Mouse (Mus musculus) testis, adult 2 months (tissue): ENCODE data around the gene Zfp366. TPM values are rescaled to one million over a fixed set of nuclear protein-coding genes. Genes with fewer than 3 reads are reported as not detected.

Experiments used
- H3K27ac ChIP-seq: fragments of 200-500 bp; 2 replicates; pipeline ENCODE4 v1.5.1; 2012; ENCODE audit warnings: low read depth, low read length; ENCODE audit not compliant: control insufficient read depth, insufficient read depth
- H3K27me3 ChIP-seq: fragments of 200-500 bp; 2 replicates; pipeline ENCODE4 v1.6.1; 2012; ENCODE audit warnings: mild to moderate bottlenecking, low read length, moderate library complexity; ENCODE audit not compliant: control insufficient read depth, insufficient read depth
- H3K36me3 ChIP-seq: fragments of 200-500 bp; 2 replicates; pipeline ENCODE4 v1.6.1; 2012; ENCODE audit warnings: mild to moderate bottlenecking, low read length; ENCODE audit not compliant: control insufficient read depth, insufficient read depth
- H3K4me1 ChIP-seq: fragments of 200-500 bp; 2 replicates; pipeline ENCODE4 v1.6.1; 2012; ENCODE audit warnings: low read length; ENCODE audit not compliant: control insufficient read depth, insufficient read depth
- H3K4me3 ChIP-seq: fragments of 200-500 bp; 2 replicates; pipeline ENCODE4 v1.5.1; 2012; ENCODE audit warnings: low read depth, mild to moderate bottlenecking, low read length, moderate library complexity, mixed read lengths; ENCODE audit not compliant: control insufficient read depth
- CTCF ChIP-seq: fragments of 200-500 bp; IDR thresholded peaks from 2 replicates; pipeline ENCODE4 v1.5.1; 2012; ENCODE audit warnings: low read depth, mild to moderate bottlenecking, inconsistent platforms, low read length, moderate library complexity; ENCODE audit not compliant: control insufficient read depth, insufficient read depth, insufficient replicate concordance
- POLR2A ChIP-seq: fragments of 200-500 bp; IDR thresholded peaks from 2 replicates; pipeline ENCODE4 v1.6.1; 2012; ENCODE audit warnings: low read depth, mild to moderate bottlenecking, inconsistent platforms, low read length, moderate library complexity; ENCODE audit not compliant: control insufficient read depth
- polyA plus RNA-seq: library from polyadenylated mRNA; depleted of rRNA; stranded (reverse); fragments of >200 nt; gene quantifications from 2 replicates; pipeline ENCODE4 v1.2.3, GENCODE M21; 2012; rRNA removed

The Zfp366 gene
- 0.20 and 0.25 TPM in 2 replicates for polyA plus RNA-seq

DNA sequence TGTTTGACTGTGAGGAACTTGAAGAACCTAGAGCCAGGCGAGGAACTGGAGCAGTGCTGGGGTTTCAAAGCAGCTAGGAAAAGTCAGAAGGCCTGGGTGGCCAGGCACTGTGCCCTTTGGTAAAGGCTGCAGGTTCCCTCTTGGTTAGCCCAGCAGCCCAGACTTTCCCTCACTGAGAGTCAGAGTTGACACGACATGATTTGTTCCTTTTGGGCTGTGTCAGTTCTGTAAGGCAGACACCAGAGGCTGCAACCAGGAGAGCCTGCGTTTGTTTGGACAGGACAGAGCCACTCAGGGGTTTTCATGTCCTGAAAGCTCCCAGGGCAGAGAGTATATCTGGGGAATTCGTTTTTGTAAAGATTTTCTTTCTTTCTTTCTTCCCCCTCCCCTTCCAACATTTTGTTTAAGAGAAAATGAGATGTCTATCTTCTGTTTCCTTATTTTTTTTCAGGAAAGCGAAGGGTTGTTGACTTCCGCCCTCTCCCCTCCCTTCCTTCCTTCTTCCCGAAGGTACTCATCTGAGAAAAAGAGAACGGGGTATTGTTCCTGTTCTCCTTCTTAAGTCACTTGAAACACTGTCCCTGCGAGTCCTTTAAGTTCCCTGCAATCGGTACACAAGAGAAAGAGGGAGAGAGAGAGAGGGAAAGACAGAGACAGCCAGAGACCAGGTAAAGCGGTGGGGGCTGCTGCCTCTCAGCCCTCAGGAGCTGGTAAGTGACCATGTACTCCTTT, at the start of gene Zfp366:
TSS of gene Zfp366 (plus strand) at position 669 of the 732 bp plus-strand sequence.
- Histone ChIP-seq H3K27ac (no peak within 1 kb of the TSS), H3K36me3 (no peaks in the 10 kb centered on the region), H3K4me1 (no peaks in the 10 kb centered on the region), H3K27me3 (no peaks in the 10 kb centered on the region), H3K4me3 (no peak within 1 kb of the TSS)
- no peak for TF ChIP-seq POLR2A
- no peak for TF ChIP-seq CTCF

DNA sequence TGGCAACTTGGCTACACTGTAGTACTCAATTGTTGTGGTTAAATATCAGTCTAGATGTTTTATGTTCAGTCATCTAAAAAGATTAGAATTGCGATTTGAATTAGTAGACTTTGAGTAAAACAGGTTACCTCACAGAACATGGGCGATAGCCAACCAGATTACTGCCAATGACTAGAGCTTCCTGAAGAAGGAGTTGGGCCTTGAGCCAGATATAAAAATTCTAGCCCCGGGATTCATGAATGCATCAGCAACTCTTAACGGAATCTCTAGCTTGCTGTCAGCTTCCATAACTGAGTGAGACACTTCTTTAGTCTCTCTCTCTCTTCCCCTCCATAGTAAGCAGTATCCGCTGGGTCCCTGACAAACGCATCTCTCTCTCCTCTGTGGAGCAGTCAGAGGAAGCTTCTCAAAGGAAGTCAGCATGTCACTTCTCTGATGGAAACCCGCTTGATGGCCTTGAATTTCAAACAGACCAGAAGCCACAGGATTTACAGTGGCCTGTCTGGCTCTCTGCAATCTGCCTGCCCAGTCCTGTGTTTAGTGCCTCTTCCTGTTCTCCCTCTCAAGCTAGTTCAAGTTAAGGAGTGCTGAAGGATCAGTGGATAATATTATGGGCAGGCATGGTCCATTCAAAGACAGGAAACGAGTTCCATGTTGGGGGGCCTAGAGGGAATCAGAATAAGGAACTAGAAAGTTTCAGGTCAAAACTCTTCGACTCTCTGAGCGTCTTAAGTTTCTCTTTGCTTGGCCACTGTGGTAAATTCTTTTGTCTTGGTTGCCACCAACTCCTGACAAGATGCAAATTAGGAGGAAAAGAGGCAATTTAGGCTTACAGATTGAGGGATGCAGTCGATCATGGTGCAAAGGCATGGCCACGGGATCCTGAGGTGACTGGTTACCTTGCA, 46.0 kb upstream of the Zfp366 start:
- H3K27ac ChIP-seq = no peak overlapping the region
- H3K36me3 ChIP-seq = no peaks in the 10 kb centered on the region
- no peak overlapping the region for H3K4me3 ChIP-seq
- H3K27me3 ChIP-seq = no peaks in the 10 kb centered on the region
- no peak for TF ChIP-seq CTCF
- no peaks in the 10 kb centered on the region for H3K4me1 ChIP-seq

DNA sequence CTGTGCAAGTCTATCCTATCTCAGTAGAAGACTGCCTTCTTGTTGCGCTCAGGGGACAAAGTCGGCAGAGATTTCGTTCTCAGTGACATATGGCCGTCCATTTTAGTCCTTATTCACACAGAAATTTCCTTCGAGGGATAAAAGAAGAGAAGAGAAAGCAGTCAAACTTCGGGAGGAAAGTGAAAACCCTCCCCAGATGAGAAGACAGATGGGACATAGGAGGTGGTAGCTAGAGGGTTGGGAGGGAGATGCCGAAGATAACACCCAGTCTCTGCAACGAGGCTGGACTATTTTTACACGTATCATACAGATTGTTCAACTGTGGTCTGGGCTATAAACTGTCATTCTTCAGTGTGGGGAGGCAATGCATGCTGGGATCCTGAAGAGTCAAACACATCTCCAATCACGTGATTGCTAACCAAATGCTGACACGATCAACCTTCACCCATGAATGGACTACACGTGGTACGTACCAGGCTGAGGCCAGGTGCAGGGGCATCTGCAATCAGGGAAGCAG, 38.2 kb upstream of the Zfp366 start:
- H3K4me3 ChIP-seq = no peak overlapping the region
- no peaks in the 10 kb centered on the region for H3K36me3 ChIP-seq
- TF ChIP-seq POLR2A = no peak
- no peak for TF ChIP-seq CTCF
- no peaks in the 10 kb centered on the region for H3K4me1 ChIP-seq
- H3K27me3 ChIP-seq = no peaks in the 10 kb centered on the region
- H3K27ac ChIP-seq = no peak overlapping the region

DNA sequence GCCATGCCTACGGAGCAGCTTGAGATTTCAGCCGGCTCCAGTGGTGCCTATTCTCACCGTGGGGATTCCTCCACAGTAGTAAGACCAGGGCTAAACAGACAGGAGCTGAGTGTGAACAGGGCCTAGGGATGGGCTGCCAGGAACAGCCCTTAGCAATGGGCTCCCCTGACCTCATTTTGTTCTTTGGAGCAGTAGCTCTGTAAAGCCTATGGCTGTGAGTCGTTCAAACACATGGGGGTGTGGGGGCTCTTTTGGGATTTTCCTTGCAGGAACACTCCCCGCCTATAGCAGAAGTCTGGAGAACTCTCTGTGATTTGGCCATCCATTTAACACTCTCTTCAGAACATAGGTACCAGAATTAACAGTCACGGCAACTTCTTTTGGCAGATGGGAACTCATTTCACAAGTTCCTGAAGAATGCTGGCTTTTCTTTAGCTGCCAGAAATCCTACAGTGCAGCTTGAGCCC, 36.9 kb upstream of the Zfp366 start:
- no peak for TF ChIP-seq CTCF
- TF ChIP-seq POLR2A = no peak
- Histone ChIP-seq H3K27ac (no peak overlapping the region), H3K4me3 (no peak overlapping the region)

DNA sequence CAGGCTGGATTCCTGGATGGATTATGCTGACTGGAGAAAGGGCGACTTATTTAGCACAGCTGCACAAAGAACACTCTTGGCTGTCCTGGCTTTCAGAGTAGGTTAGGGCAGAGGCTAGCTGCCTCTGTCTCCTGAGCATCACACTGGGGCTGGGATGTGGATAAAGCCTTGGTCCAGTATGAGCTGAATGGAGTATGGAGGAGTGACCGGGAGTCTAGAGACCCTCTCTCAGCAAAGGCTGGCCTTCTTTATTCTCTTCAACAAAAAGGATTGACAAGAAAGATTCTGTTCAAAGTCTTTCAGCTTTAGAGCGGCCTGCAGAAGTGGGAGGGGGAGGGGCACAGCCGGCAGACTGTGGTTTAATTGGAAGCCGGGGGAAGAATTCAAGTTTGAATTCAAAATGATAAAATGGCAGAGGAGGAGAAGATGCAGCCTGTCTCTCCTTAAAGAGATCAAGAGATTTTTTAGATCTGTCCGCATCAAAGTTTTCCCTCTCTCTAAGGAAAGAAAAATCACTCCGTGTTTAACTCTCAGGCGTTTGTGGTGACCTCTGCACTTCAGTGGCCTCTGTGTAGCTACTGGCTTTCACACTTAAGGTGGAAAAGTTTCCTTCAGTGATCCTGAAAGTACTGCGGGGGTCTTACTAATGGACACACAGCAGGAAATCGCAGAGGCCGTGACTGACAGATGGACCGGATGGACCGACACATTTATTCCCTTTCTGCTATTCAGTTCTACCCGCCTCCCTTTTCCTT, 34.9 kb upstream of the Zfp366 start:
- Histone ChIP-seq H3K4me3 (no peak overlapping the region), H3K27me3 (no peaks in the 10 kb centered on the region), H3K4me1 (peaks cover 12% of the 10 kb centered on the region), H3K27ac (no peak overlapping the region), H3K36me3 (no peaks in the 10 kb centered on the region)
- TF ChIP-seq CTCF = no peak
- TF ChIP-seq POLR2A = no peak

More for the DNA sequence above, 36.9 kb upstream of the Zfp366 start:
- no peaks in the 10 kb centered on the region for H3K36me3 ChIP-seq
- H3K4me1 ChIP-seq = peaks cover 6% of the 10 kb centered on the region
- H3K27me3 ChIP-seq = no peaks in the 10 kb centered on the region

DNA sequence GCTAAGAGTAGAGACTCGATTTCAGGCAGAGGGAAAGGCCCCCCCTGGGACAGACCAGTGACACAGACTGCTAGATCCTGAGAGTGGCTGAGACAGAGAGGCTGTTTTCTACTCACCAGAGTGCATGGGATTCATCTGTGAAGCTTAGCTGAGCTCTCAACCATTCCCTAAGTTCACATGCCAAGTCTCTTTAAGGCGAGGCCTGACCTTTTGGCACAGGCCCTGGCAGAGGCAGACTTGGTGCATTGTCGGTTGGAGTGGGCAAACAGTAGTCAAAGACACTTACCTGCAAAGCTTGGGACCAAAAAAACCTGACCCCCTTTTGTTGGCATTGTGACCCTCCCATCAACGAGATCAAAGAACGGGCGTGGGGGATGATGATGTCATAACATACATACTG, 34.0 kb upstream of the Zfp366 start:
- TF ChIP-seq POLR2A = no peak
- no peak for TF ChIP-seq CTCF
- Histone ChIP-seq H3K27ac (no peak overlapping the region), H3K36me3 (no peaks in the 10 kb centered on the region), H3K27me3 (no peaks in the 10 kb centered on the region), H3K4me1 (peaks cover 12% of the 10 kb centered on the region), H3K4me3 (no peak overlapping the region)
